Mouse (Mus musculus) stomach, embryonic 16.5 days (tissue): ENCODE measurements around the gene Prrg4. TPM values are rescaled to one million over a fixed set of nuclear protein-coding genes. Genes with fewer than 3 reads are reported as not detected.

Source experiments
- ATAC-seq: fragments of 200-750 bp; cut with Nextera tagmentation; 2 replicates; pipeline ENCODE4 v1.8.0; 2017; ENCODE audit warnings: moderate number of reproducible peaks, moderate TSS enrichment; ENCODE audit not compliant: insufficient read depth, low FRiP score
- H3K27ac ChIP-seq: fragments of 300-500 bp; sonication (generic); 2 replicates; pipeline ENCODE4 v1.5.1; 2014; ENCODE audit warnings: low read length
- H3K27me3 ChIP-seq: fragments of 300-500 bp; sonication (generic); 2 replicates; pipeline ENCODE4 v1.6.1; 2014; ENCODE audit warnings: low read length, control low read depth, mixed read lengths; ENCODE audit not compliant: control insufficient read depth, insufficient read depth
- H3K36me3 ChIP-seq: fragments of 300-500 bp; sonication (generic); 2 replicates; pipeline ENCODE4 v1.6.1; 2014; ENCODE audit warnings: low read length; ENCODE audit not compliant: control insufficient read depth, insufficient read depth
- H3K4me1 ChIP-seq: fragments of 300-500 bp; sonication (generic); 2 replicates; pipeline ENCODE4 v1.6.1; 2014; ENCODE audit warnings: low read length, control low read depth, mixed read lengths; ENCODE audit not compliant: control insufficient read depth, insufficient read depth
- H3K4me2 ChIP-seq: fragments of 300-500 bp; sonication (generic); 2 replicates; pipeline ENCODE4 v1.6.1; 2014; ENCODE audit warnings: low read depth, low read length, mixed read lengths
- H3K4me3 ChIP-seq: fragments of 300-500 bp; sonication (generic); replicated peaks from 2 replicates; pipeline ENCODE4 v1.5.1; 2014; ENCODE audit warnings: mild to moderate bottlenecking, low read length
- H3K9ac ChIP-seq: fragments of 300-500 bp; sonication (generic); 2 replicates; pipeline ENCODE4 v1.6.1; 2014; ENCODE audit warnings: low read length
- H3K9me3 ChIP-seq: fragments of 300-500 bp; sonication (generic); replicated peaks from 2 replicates; pipeline ENCODE4 v1.6.1; 2016; ENCODE audit warnings: low read length, control low read depth; ENCODE audit not compliant: control insufficient read depth
- WGBS: fragments of 180-500 bp; shearing (Covaris S2); extraction: QIAGEN DNeasy Blood & Tissue Kit; methylation state at CpG from one replicate; pipeline ENCODE4 v1.1.7; 2014; 5-methylcytosine and 5-hydroxymethylcytosine counted together
- polyA plus RNA-seq: library from polyadenylated mRNA; unstranded; fragments of >200 nt; fragmentation: Nextera tagmentation; extraction: Ambion mirVana; gene quantifications from 2 replicates; pipeline ENCODE4 v1.2.1, GENCODE M21; 2015

Gene Prrg4
- polyA plus RNA-seq, 1 experiment from 2014 or later, result 6.3 TPM

- Histone ChIP-seq H3K4me2 (peak overlapping the region; percentile 95), H3K27me3 (no peaks in the 10 kb centered on the region), H3K36me3 (no peaks in the 10 kb centered on the region), H3K9me3 (no peaks in the 10 kb centered on the region), H3K27ac (peak overlapping the region; percentile 98), H3K9ac (peak overlapping the region; percentile 100), H3K4me1 (peaks cover 7% of the 10 kb centered on the region; the same call in 1 of the 2 replicates), H3K4me3 (peak overlapping the region; percentile 93)
- WGBS, result 2% methylated on average over 15 of the region's 15 CpGs
- no peak for ATAC-seq
These were observed 31.9 kb downstream of the Prrg4 start for GRCm38 (mm10) chr2:104817555-104818330.

- Histone ChIP-seq H3K4me2 (peak overlapping the region; percentile 95), H3K9me3 (no peaks in the 10 kb centered on the region), H3K4me3 (peak overlapping the region; percentile 93), H3K4me1 (peaks cover 7% of the 10 kb centered on the region; the same call in 1 of the 2 replicates), H3K9ac (peak overlapping the region; percentile 100), H3K36me3 (no peaks in the 10 kb centered on the region), H3K27me3 (no peaks in the 10 kb centered on the region), H3K27ac (peak overlapping the region; percentile 98)
- ATAC-seq, result peak; percentile 94
- under 1% methylated on average over 50 of the region's 51 CpGs for WGBS
These were observed 32.7 kb downstream of the Prrg4 start for GRCm38 (mm10) chr2:104816866-104817439.

- Histone ChIP-seq H3K9ac (peak within 1 kb of the TSS; percentile 100), H3K4me1 (peaks cover 7% of the 10 kb centered on the region; the same call in 1 of the 2 replicates), H3K36me3 (no peaks in the 10 kb centered on the region), H3K9me3 (no peaks in the 10 kb centered on the region), H3K27me3 (no peaks in the 10 kb centered on the region), H3K4me2 (peak within 1 kb of the TSS; percentile 95), H3K27ac (peak within 1 kb of the TSS; percentile 98), H3K4me3 (peak within 1 kb of the TSS; percentile 93)
- under 1% methylated on average over 41 of the region's 50 CpGs for WGBS
- peak; percentile 69 for ATAC-seq
These were observed 33.3 kb downstream of the Prrg4 start, which contains the start of gene Qser1 for GRCm38 (mm10) chr2:104816371-104816827. Gene Qser1, minus strand, starts transcription at chr2:104816760.

- H3K4me1 ChIP-seq, result peaks cover 7% of the 10 kb centered on the region; the same call in 1 of the 2 replicates
- H3K4me3 ChIP-seq, result peak overlapping the region; percentile 93
- ATAC-seq, result peak; percentile 31
- peak overlapping the region; percentile 95 for H3K4me2 ChIP-seq
- no peaks in the 10 kb centered on the region for H3K9me3 ChIP-seq
- WGBS, result under 1% methylated on average over 33 of the region's 33 CpGs
- H3K27ac ChIP-seq, result peak overlapping the region; percentile 98
- no peaks in the 10 kb centered on the region for H3K27me3 ChIP-seq
- H3K36me3 ChIP-seq, result no peaks in the 10 kb centered on the region
- peak overlapping the region; percentile 100 for H3K9ac ChIP-seq
These were observed 33.9 kb downstream of the Prrg4 start for GRCm38 (mm10) chr2:104815561-104816370.

- no peaks in the 10 kb centered on the region for H3K9me3 ChIP-seq
- no peak for ATAC-seq
- H3K4me1 ChIP-seq, result peaks cover 7% of the 10 kb centered on the region; the same call in 1 of the 2 replicates
- H3K4me2 ChIP-seq, result 0 out of 2 replicates have a peak overlapping the region, but pooled peaks have one; percentile 12
- H3K9ac ChIP-seq, result no peak overlapping the region; the same call in 1 of the 2 replicates
- WGBS, result 52% methylated on average over 5 of the region's 5 CpGs
- H3K27ac ChIP-seq, result no peak overlapping the region
- H3K27me3 ChIP-seq, result no peaks in the 10 kb centered on the region
- H3K4me3 ChIP-seq, result no peak overlapping the region
- no peaks in the 10 kb centered on the region for H3K36me3 ChIP-seq
These were observed 35.3 kb downstream of the Prrg4 start for GRCm38 (mm10) chr2:104814181-104814951.

GRCm38 (mm10) chr2:104805435-104805834 lies 44.2 kb downstream of the Prrg4 start:
- Histone ChIP-seq H3K27ac (no peak overlapping the region), H3K4me1 (no peaks in the 10 kb centered on the region), H3K27me3 (no peaks in the 10 kb centered on the region), H3K9ac (no peak overlapping the region), H3K4me3 (no peak overlapping the region), H3K4me2 (no peak overlapping the region), H3K9me3 (no peaks in the 10 kb centered on the region), H3K36me3 (no peaks in the 10 kb centered on the region)
- 79% methylated on average over 1 of the region's 1 CpGs for WGBS
- no peak for ATAC-seq

Other genes with a start within 250 kb of the Prrg4 start
- 25.4 and 25.8 TPM in 2 replicates for gene Tcp11l1, start 137.7 kb downstream of the Prrg4 start, polyA plus RNA-seq
- 0.19 and 0.20 TPM in 2 replicates for gene Pin1rt1, start 133.5 kb downstream of the Prrg4 start, polyA plus RNA-seq
- gene Depdc7, start 107.0 kb downstream of the Prrg4 start, polyA plus RNA-seq, result 14.1 and 14.8 TPM in 2 replicates
- gene Qser1, start 33.1 kb downstream of the Prrg4 start, polyA plus RNA-seq, result 7.2 TPM in 2 replicates
- 5.3 and 6.4 TPM in 2 replicates for gene Ccdc73, start 17.9 kb upstream of the Prrg4 start, polyA plus RNA-seq
- gene Eif3m, start 167.2 kb upstream of the Prrg4 start, polyA plus RNA-seq, result 233 and 234 TPM in 2 replicates
- gene Gm11060, start 242.1 kb upstream of the Prrg4 start, polyA plus RNA-seq, result not detected in 2 replicates